Mouse (Mus musculus) WW6 (cell line): ENCODE data around the gene Spryd3.

ENCODE experiments used
- DNase-seq: peaks from one replicate; pipeline ENCODE4 v3.0.0-alpha.2; 2013; ENCODE audit warnings: low read depth, low spot score

Gene Spryd3

GRCm38 (mm10) chr15:102147674-102148402 is 11.8 kb upstream of the Spryd3 start:
- no peak for DNase-seq

- no peak for DNase-seq
Observed at GRCm38 (mm10) chr15:102146882-102147281, 10.8 kb upstream of the Spryd3 start.

GRCm38 (mm10) chr15:102146089-102146488 is 10.1 kb upstream of the Spryd3 start:
- no peak for DNase-seq

DNA sequence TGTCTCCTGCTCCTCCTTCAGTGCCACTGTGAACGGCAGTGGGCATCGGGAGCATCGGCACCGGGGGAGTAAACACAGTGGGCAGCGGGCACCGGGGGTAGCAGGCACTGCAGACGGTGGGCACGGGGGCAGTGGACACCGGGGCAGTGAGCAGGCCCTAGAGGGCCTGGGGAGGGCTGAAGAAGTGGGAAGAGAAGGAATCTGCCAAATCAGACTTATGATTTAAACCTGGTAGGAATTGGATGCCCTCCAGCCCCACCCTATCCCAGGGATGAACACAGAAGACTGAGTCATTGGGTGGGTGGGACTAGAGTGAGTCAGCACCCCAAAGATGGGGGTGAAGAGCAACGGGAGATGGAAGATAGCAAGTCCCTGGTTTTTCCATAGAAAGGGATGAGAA is 9.3 kb upstream of the Spryd3 start:
- no peak for DNase-seq

DNA sequence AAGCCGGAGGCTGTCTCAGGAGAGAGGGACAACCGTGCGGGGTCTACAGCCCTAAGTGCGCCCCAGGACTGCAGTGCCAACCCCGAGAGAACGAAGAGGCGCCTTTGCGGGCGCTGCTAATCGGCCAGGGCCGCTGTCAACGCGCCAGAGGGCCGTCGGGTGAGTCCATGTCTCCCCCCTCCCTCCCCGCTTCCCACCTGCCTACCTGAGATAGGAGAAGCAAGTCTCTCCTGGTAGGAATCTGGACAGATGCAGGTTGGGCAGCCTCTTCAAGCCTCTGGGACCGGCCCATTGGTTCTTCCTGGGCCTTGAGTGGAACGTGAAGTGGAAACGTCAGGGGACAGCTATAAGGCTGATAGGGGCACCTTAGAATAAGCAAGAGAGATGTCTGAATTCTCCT is 8.7 kb upstream of the Spryd3 start:
- DNase-seq = no peak

DNA sequence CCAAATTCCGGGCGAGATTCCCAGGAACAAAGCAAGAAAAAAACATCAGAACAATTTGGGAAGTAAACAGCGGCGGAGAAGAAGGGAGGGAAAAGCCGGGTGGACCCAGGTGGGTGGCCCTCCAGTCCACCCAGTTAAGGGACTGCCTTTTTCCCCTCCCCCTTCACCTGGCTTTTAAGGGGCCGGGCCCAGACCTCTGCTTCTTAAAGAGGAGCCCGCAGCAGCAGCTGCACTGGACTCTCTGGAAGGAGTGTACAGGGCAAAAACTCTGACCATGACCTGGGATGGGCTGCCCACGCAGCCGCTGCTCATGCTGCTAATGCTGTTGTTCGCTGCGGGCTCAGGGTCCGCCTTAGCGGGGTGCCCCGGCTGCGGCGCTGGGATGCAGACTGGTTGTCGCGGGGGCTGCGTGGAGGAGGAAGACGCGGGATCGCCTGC is 8.3 kb upstream of the Spryd3 start, which contains the start of gene Igfbp6:
Gene Igfbp6, plus strand, starts transcription at position 89 of the 438 bp plus-strand sequence.
- DNase-seq = no peak

GRCm38 (mm10) chr15:102142914-102143912 is 7.2 kb upstream of the Spryd3 start:
- no peak for DNase-seq

DNA sequence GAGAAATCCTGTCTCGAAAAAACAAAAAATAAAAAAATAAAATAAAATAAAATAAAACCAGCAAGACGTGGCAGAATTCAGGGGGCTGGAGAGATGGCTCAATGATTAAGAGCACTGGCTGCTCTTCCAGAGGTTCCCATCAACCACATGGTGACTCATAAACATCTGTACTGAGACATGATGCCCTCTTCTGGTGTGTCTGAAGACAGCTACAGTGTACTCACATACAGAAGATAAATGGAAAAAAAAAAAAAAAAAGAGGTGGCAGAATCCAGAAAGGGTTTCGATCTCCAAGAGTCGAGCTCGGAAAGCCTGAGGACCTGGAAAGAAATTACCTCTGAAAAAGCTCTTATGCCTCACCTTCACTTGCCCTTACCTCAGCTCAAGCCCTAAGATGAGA is 5.1 kb upstream of the Spryd3 start:
- no peak for DNase-seq

DNA sequence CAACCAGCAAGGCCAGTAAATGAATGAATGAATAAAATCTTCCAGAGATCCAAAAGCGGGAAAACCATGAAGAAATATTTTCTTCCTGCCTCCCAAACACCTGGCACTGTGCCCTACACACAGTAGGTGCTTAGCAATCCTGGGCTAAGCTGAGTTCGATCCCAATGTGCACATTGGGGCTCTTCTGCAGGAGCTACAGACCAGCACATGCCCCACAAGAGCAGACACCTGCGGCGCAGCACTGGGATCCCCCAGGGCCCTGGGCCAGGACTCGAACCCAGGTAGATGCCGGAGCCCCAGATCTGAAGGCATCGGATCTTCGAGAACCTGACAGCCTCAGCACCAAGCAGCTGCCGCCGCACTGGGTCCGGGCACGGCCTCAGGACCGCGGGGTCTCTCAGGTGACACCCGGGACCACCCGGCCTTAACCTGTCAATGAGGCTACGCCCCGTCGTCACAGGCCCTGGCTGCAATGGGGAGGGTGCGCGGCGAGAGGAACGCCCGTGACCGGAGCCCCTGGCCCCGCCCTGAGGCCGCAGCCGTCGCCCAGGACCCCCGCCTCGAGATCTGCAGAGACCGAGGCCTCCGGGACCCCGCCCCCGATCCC is 409 bp downstream of the Spryd3 start:
- DNase-seq = no peak

DNA sequence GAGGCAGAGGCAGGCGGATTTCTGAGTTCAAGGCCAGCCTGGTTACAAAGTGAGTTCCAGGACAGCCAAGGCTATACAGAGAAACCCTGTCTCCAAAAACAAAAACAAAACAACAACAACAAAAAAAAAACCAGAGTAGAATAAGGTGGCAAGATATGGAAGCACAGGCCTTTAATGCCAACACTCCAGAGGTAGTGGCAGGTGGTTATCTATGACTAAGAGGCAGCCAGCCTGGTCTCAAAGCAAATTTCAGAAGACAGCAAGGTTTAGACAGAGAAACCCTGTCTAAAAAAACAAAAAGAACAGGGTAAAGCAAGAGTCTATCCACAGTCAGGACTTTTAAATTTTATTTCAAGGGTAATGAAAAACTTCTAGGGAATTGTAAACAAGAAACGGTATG is 1.3 kb downstream of the Spryd3 start:
- no peak for DNase-seq

GRCm38 (mm10) chr15:102133314-102133713 is 2.7 kb downstream of the Spryd3 start:
- DNase-seq = no peak

DNA sequence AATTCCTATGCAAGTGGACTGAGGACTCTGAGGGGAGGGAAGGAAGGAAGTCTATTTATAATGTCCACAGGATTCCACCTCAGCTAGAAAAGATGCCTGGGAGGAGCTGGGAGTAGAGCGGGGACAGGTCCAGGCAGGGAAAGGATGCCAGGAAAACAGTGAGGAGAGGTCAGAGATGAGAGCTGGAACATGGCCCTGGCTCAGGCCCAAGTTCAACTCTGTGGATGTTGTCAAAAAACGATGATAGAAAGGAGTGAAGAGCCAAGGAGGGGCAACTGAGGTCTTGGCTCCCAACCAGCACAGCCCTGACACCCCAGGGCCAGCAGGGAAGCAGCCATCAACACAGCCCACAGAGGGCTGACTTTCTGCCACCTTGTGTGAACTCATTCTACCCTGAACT is 9.7 kb downstream of the Spryd3 start:
- no peak for DNase-seq

DNA sequence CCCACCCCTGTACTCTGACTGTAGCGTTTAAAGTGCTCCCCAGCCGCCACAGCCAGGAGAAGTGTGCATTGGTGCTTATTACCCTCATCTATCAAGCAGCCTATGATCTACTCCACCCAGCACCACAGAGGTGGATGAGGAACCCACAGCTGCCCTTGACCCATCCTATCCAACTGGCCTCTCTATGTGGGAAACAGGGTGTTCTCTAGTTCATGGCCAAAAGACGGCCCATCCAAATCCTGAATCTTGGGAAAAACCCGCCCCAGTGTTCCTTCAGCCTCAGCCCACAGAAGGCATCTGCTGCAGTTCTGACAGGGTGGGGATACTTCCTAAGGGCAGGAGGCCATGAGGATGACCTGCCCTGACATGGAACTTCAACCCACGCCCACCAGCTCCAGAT is 15.5 kb downstream of the Spryd3 start:
- DNase-seq = no peak

DNA sequence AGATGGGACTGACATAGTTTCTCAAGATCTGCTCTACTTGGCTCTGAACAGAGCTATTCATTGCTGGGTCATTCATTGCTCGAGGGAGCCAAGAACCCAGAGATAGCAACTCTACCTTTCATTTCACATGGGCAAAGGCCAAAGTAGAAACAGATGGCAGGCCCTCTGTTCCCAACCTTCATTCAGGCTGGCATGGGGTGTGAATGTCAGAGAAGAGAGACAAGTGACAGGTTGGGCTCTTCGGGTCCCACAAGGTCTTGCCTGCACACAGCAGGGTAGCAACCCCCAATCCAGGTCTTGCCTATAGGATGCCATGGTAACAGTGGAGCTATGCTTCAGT is 16.2 kb downstream of the Spryd3 start:
- no peak for DNase-seq

GRCm38 (mm10) chr15:102119121-102119830 is 16.8 kb downstream of the Spryd3 start:
- DNase-seq = no peak

- no peak for DNase-seq
Observed at GRCm38 (mm10) chr15:102118591-102118990, 17.4 kb downstream of the Spryd3 start.

GRCm38 (mm10) chr15:102117461-102118443 is 18.3 kb downstream of the Spryd3 start:
- no peak for DNase-seq

- no peak for DNase-seq
Observed at GRCm38 (mm10) chr15:102116753-102117415, 19.1 kb downstream of the Spryd3 start.

- DNase-seq = no peak
Observed at GRCm38 (mm10) chr15:102115731-102116231, 20.3 kb downstream of the Spryd3 start.
